9 mouse cellular contexts compared by ENCODE assay signal in the genomic region with DNA sequence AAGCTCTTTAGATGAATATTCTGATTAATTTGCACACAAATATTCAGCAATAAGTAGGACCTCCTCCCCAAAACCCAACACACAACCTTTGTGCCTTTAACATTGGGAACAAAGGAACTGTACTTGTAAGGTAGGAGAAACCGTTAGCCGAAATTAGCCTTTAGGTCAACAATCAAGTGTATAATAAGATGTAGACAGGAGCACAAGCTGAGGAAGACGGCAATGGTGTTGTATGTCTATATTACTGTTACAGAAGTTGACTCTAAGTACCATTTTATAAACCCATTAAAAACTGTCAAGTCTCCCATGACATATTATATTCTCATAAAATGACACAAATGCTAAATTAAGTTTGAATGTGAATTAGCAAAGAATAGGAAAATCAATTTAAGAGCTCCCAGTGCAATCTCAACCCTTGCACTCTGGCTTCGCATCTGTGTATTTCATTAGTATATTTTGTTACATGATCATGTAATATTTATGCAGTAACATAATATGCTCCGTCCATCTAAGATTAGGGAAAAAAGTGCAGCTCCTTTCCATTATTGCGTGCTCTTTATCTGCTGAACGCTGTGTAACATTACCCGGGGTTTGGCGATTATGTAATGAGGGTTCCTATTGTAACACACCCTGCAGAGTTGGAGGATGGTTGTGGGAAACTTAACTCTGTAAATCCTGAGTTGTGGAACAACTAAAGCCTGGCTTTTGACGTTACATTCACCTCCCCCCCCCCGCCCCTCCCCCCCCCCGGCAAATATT.
DNase-seq lines count a peak whose midpoint lies in the region; ATAC-seq lines count a peak whose summit lies in the region.
"Had no signal": no experiment of that assay in that cellular context is flagged by ENCODE, and none has a peak within 500 bp of the region (broad histone marks: within the 10 kb centered on the region; RNA-seq: fewer than 3 reads in every experiment).

No protein-coding gene starts in this region.

- no peaks in the 10 kb centered on the region for H3K36me3 ChIP-seq in kidney, embryonic 15.5 days
- H3K36me3 ChIP-seq in embryonic facial prominence, embryonic 11.5 days (replicated peaks; ENCODE audit: control insufficient read depth, insufficient read depth, low read depth, low read length): no peaks in the 10 kb centered on the region
- H3K36me3 ChIP-seq in midbrain, embryonic 15.5 days (replicated peaks): no peaks in the 10 kb centered on the region
- H3K36me3 ChIP-seq in liver, embryonic 12.5 days: no peaks in the 10 kb centered on the region
- H3K36me3 ChIP-seq: liver, embryonic 15.5 days had no signal

- peak; percentile 79 for ATAC-seq in kidney, embryonic 15.5 days (replicated peaks; ENCODE audit: low FRiP score)
- ATAC-seq in embryonic facial prominence, embryonic 11.5 days (replicated peaks; ENCODE audit: insufficient number of reproducible peaks, low FRiP score, low TSS enrichment, low read depth): peak; percentile 90
- ATAC-seq in midbrain, embryonic 15.5 days (replicated peaks): peak; percentile 80; the same call in 1 of the 2 replicates
- no peak for ATAC-seq in liver, embryonic 12.5 days

- WGBS in kidney, embryonic 15.5 days: 30% methylated on average over 11 of the region's 12 CpGs
- 16% methylated on average over 11 of the region's 12 CpGs for WGBS in embryonic facial prominence, embryonic 11.5 days
- WGBS in midbrain, embryonic 15.5 days: 13% methylated on average over 12 of the region's 12 CpGs
- WGBS in liver, embryonic 12.5 days (ENCODE audit: insufficient replicate concordance): 61% methylated on average over 10 of the region's 12 CpGs

- peaks cover 5% of the 10 kb centered on the region; the same call in 1 of the 2 replicates for H3K4me1 ChIP-seq in kidney, embryonic 15.5 days
- H3K4me1 ChIP-seq in embryonic facial prominence, embryonic 11.5 days (ENCODE audit: control insufficient read depth, insufficient read depth, low read length): no peaks in the 10 kb centered on the region
- H3K4me1 ChIP-seq in midbrain, embryonic 15.5 days: no peaks in the 10 kb centered on the region
- H3K4me1 ChIP-seq in liver, embryonic 12.5 days: no peaks in the 10 kb centered on the region
- H3K4me1 ChIP-seq: liver, embryonic 15.5 days had no signal

- H3K4me2 ChIP-seq in kidney, embryonic 15.5 days: peak overlapping the region; percentile 30
- peak overlapping the region; percentile 23; the same call in 1 of the 2 replicates for H3K4me2 ChIP-seq in embryonic facial prominence, embryonic 11.5 days (ENCODE audit: low read depth, low read length)
- H3K4me2 ChIP-seq in midbrain, embryonic 15.5 days: no peak overlapping the region
- H3K4me2 ChIP-seq in liver, embryonic 12.5 days: no peak overlapping the region
- H3K4me2 ChIP-seq: liver, embryonic 15.5 days had no signal

- no peak for DNase-seq in kidney, postnatal 25 days
- peak; percentile 77 for DNase-seq in embryonic facial prominence, embryonic 11.5 days (ENCODE audit: low spot score)
- DNase-seq in heart, postnatal 10 days: peak; percentile 30 to 36
- DNase-seq in left cerebral cortex, adult 8-10 months (ENCODE audit: low spot score in 2 of 2): no peak
- no peak for DNase-seq in c-Kit-positive CD71-positive TER-119-positive erythroid progenitor cells, embryonic 14.5 days (ENCODE audit: low spot score)

- intact Hi-C loops in heart, postnatal 10 days (cut with DNase I): no loop called here

- no peak overlapping the region for H3K4me3 ChIP-seq in kidney, embryonic 15.5 days (replicated peaks)
- no peak overlapping the region for H3K4me3 ChIP-seq in embryonic facial prominence, embryonic 11.5 days (ENCODE audit: low read depth, low read length)
- no peak overlapping the region for H3K4me3 ChIP-seq in midbrain, embryonic 15.5 days
- no peak overlapping the region for H3K4me3 ChIP-seq in liver, embryonic 12.5 days
- H3K4me3 ChIP-seq: liver, embryonic 15.5 days had no signal

- H3K9ac ChIP-seq in kidney, embryonic 15.5 days: no peak overlapping the region
- no peak overlapping the region for H3K9ac ChIP-seq in embryonic facial prominence, embryonic 11.5 days (replicated peaks; ENCODE audit: low read length)
- H3K9ac ChIP-seq in midbrain, embryonic 15.5 days: no peak overlapping the region
- no peak overlapping the region for H3K9ac ChIP-seq in liver, embryonic 12.5 days
- H3K9ac ChIP-seq: liver, embryonic 15.5 days had no signal

- no peaks in the 10 kb centered on the region for H3K27me3 ChIP-seq in kidney, embryonic 15.5 days
- H3K27me3 ChIP-seq in embryonic facial prominence, embryonic 11.5 days (ENCODE audit: control insufficient read depth, insufficient read depth, low read length): no peaks in the 10 kb centered on the region
- no peaks in the 10 kb centered on the region for H3K27me3 ChIP-seq in midbrain, embryonic 15.5 days (replicated peaks)
- no peaks in the 10 kb centered on the region for H3K27me3 ChIP-seq in liver, embryonic 12.5 days (replicated peaks)
- H3K27me3 ChIP-seq: liver, embryonic 15.5 days had no signal

- no peak overlapping the region for H3K27ac ChIP-seq in kidney, embryonic 15.5 days
- no peak overlapping the region for H3K27ac ChIP-seq in embryonic facial prominence, embryonic 11.5 days (replicated peaks; ENCODE audit: low read depth, low read length)
- H3K27ac ChIP-seq in midbrain, embryonic 15.5 days: no peak overlapping the region
- H3K27ac ChIP-seq in liver, embryonic 12.5 days: no peak overlapping the region
- H3K27ac ChIP-seq: liver, embryonic 15.5 days had no signal

- H3K9me3 ChIP-seq in kidney, embryonic 15.5 days (replicated peaks): no peaks in the 10 kb centered on the region
- H3K9me3 ChIP-seq in embryonic facial prominence, embryonic 11.5 days (replicated peaks; ENCODE audit: control insufficient read depth, low read length): no peaks in the 10 kb centered on the region
- no peaks in the 10 kb centered on the region for H3K9me3 ChIP-seq in midbrain, embryonic 15.5 days
- no peaks in the 10 kb centered on the region for H3K9me3 ChIP-seq in liver, embryonic 12.5 days (replicated peaks)
- H3K9me3 ChIP-seq: liver, embryonic 15.5 days had no signal

Comparison
In these comparisons a context has a peak if more than half of its experiments do, and no peak if none do; other contexts are left out.
1. H3K4me2 ChIP-seq: peak in kidney, embryonic 15.5 days (single experiment) and embryonic facial prominence, embryonic 11.5 days (single experiment); none in midbrain, embryonic 15.5 days (single experiment) and liver, embryonic 12.5 days (single experiment).
2. DNase-seq: peak in embryonic facial prominence, embryonic 11.5 days (single experiment) and heart, postnatal 10 days (2 of 2); none in kidney, postnatal 25 days (0 of 2), left cerebral cortex, adult 8-10 months (0 of 2) and c-Kit-positive CD71-positive TER-119-positive erythroid progenitor cells, embryonic 14.5 days (single experiment).